Mouse (Mus musculus) lung, adult 2 months (tissue): ENCODE measurements around the gene Eid2. TPM values are rescaled to one million over a fixed set of nuclear protein-coding genes. Genes with fewer than 3 reads are reported as not detected.

ENCODE experiments used
- DNase-seq: peaks from one replicate; pipeline ENCODE4 v3.0.0; 2022
- H3K4me1 ChIP-seq: fragments of 200-500 bp; 2 replicates; pipeline ENCODE4 v1.6.1; 2011; ENCODE audit warnings: low read length; ENCODE audit not compliant: control insufficient read depth, insufficient read depth
- H3K4me3 ChIP-seq: fragments of 200-500 bp; replicated peaks from 2 replicates; pipeline ENCODE3; 2011; ENCODE audit warnings: low read depth, mild to moderate bottlenecking, control low read depth, low read length; ENCODE audit errors: extremely low read depth
- CTCF ChIP-seq: fragments of 200-500 bp; IDR thresholded peaks from 2 replicates; pipeline ENCODE4 v1.5.1; 2011; ENCODE audit warnings: mild to moderate bottlenecking, low read length, control low read depth; ENCODE audit not compliant: insufficient read depth
- POLR2A ChIP-seq: fragments of 200-500 bp; IDR thresholded peaks from 2 replicates; pipeline ENCODE4 v1.6.1; 2011; ENCODE audit warnings: low read depth, mild to moderate bottlenecking, control low read depth, low read length, borderline replicate concordance; ENCODE audit errors: extremely low read depth
- WGBS: fragments of 180-500 bp; shearing (Covaris S2); methylation state at CpG from one replicate; pipeline ENCODE4 v1.1.7; 2018; 5-methylcytosine and 5-hydroxymethylcytosine counted together
- polyA plus RNA-seq: library from polyadenylated mRNA; depleted of rRNA; stranded (reverse); fragments of >200 nt; gene quantifications from 2 replicates; pipeline ENCODE4 v1.2.3, GENCODE M21; 2012

Gene Eid2
- polyA plus RNA-seq, 1 experiment = 5.2 TPM

DNA sequence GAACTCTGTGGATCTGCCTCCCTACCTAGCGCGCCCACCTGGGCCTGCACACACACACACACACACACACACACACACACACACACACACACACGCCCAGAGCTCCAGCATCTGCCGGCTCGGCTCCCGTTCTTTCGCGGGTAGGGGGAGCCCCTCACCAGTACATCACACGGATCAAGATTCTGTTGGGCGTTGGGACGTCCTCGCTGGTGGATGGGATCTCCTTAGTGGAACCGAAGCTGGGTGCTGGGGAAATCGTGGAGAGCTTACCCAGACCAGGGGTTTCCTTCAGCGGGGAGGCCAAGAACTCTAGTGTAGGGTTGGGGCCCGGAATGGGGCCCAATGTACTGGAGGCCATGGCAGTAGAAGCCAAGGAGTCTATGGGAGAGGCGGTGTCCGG lies 22.5 kb downstream of the Eid2 start:
- no peak for TF ChIP-seq CTCF
- TF ChIP-seq POLR2A = no peak
- no peak overlapping the region for H3K4me3 ChIP-seq
- WGBS = 2% methylated on average over 18 of the region's 18 CpGs

DNA sequence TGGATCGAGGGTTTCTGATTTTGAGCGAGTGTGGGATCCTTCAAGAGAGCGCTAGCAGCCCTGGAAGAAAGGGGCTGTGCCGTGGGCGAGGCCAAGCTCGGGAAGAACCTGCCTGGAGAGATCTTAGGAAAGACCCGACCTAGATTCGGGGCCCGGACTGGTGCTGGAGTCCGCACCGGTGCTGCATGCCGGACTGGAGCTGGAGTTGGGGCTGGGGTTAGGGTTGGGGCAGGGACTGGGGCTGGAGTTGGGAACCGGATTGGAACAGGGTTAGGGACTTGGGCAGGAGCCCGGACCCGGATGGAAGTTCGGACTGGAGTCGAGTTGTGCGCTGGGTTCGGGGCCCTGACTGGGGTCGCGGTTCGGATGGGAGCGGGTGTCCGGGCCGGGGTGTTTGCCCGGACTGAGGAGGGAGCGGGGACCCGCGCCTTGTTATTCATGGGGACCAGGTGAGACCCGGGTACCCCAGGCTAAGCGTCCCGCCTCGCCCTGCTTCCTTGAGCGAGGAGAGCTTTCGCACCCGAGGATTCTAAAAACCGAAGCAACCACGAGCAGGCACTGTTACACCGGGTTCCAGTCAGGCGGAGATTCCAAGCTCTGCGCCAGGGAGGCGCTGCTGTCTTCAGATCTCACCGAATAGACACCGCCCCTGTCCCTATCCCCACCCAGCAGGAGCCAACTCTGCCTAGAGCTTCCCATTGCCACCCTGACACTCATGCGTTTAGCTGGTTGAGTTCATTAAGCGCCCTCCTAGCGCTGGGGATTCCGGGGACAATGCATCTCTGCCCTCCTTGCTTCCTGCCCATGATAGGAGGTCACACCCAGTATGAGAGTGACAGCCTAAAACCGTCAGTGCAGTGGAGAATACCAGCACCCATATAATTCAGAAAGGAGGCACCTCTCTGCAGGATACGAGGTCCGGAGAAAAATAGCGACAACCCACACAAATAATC lies 23.2 kb downstream of the Eid2 start, which contains the start of gene Selenov:
Selenov (minus strand) TSS at position 549 of the 953 bp plus-strand sequence.
- DNase-seq = no peak
- H3K4me3 ChIP-seq = no peak within 1 kb of the TSS
- WGBS = 3% methylated on average over 52 of the region's 52 CpGs
- TF ChIP-seq POLR2A = no peak
- no peak for TF ChIP-seq CTCF
- H3K4me1 ChIP-seq = no peaks in the 10 kb centered on the region

More for the DNA sequence above, 22.5 kb downstream of the Eid2 start:
- H3K4me1 ChIP-seq = no peaks in the 10 kb centered on the region
- DNase-seq = no peak

DNA sequence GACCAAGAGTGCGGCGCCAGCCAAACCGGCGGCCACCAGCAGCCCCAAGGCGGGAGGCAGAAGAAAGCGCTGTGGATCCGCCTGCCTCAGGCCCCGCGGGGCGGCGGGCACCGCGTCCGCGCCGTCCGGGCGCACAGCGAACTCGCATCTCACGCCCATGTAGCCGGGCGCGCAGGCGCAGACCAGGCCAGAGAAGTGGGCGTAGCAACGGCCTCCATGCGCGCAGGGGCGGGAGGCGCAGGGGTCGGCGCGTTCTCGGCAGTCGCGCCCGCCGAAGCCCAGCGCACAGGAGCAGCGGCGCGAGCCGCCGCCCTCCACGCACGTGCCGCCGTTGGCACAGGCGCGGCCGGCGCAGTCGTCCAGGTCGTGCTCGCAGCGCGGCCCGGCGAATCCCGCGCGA lies 26.8 kb downstream of the Eid2 start:
- WGBS = 9% methylated on average over 63 of the region's 63 CpGs
- Histone ChIP-seq H3K4me1 (no peaks in the 10 kb centered on the region), H3K4me3 (no peak overlapping the region)
- TF ChIP-seq CTCF (no peak), POLR2A (no peak)
- DNase-seq = no peak

DNA sequence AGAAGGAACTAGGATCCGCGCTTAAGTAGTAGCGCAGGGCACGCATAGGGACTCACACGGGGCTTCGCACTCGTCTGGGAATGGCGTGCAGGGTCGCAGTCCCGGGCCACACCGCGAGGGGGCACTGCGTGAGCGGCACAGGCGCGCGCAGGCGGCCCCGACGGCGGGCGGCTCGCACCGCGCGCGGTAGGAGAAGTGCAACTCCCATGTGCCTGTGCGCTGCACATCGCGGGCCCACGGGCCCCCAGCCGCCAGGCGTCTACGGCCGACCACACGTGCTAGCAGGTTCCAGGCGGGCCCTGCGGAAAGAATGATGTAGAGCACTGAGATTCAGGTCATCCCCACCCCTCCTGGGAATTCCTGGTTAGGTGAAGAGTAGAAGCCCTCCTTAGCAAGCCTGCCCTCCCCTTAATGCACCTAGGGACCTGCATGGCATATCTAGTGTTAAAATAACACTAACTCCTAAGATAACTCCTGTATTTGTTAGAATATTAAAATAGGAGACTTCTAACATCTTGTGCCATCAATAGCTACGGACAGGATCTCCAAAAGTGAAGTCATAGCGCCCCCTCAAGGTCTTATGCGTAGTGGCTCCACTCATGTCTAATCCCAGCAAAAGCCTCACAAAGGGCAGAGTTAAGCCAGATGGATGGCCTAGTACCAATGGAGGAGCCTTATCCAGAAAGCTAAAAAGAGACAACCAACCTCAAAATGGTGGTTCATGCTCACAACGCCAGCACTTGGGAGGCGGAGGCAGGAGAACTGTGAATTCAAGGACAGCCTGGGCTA lies 31.4 kb downstream of the Eid2 start:
- TF ChIP-seq POLR2A (no peak), CTCF (peak; percentile 16; the same call in 1 of the 2 replicates)
- Histone ChIP-seq H3K4me1 (no peaks in the 10 kb centered on the region), H3K4me3 (no peak overlapping the region)
- DNase-seq = no peak
- 32% methylated on average over 43 of the region's 43 CpGs for WGBS

DNA sequence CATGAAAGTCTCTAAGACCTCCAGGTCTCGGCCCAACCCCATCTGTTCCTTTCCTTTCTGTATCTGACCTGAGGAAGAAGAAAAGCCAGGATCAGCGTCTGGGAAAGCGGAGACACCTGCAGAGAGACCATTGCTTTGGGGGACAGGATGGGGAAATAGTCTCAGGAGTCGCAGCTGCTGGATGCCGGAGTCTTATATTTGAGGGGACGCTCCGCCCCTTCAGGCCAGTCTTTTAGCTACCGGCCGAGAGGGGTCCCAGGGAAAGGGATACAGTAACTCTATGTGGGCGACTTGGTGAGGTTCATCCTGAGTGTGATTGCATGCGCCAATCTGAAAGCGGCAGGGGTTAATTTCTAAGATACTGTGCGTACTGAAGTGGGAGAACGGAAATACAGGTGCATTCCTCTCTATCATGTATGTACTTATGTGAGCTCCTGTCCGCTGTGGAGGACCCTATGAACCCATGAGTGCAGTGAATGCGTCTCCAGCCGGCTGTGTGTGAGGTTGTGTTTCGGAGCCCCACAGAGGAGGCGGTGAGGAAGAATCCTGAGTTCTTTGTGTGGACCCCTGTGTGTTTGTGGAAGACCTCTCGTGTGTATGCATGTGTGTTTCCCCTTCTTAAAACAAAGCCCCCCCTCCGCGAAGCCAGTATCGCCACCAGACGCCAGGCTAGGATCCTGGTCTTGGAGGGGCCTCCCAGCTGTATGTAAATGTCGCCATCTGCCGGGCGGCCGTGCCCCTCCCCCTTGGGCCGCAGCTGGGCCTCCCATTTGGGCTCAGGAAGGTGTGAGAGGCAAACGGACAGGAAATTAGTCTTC lies 34.1 kb downstream of the Eid2 start, which contains the start of gene Dll3:
Dll3 (minus strand) TSS at position 623 of the 818 bp plus-strand sequence.
- WGBS = 4% methylated on average over 30 of the region's 30 CpGs
- peak; percentile 35 for DNase-seq
- no peak for TF ChIP-seq CTCF
- no peak for TF ChIP-seq POLR2A
- Histone ChIP-seq H3K4me3 (no peak within 1 kb of the TSS), H3K4me1 (no peaks in the 10 kb centered on the region)

DNA sequence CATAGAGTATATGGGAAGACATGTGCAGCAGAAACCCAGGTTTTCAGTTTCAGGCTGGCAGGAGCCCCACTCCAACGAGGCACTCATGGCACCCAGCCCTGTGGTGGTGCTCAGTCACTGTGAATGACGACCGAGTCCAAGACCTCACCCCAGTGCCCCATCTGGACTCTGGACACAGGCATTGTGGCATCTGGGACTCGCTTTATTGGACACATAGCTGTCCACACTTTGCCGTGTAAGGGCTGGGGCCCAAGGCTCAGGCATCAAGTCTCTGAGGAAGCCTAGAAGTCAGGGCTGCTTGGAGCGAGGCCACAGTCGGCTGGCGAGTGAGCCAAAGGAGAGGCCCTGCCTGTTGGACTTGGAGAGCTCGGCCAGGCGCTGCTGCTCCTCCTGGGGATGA lies 38.0 kb downstream of the Eid2 start:
- 90% methylated on average over 10 of the region's 10 CpGs for WGBS
- TF ChIP-seq POLR2A (no peak), CTCF (no peak)
- no peak for DNase-seq
- Histone ChIP-seq H3K4me3 (no peak overlapping the region), H3K4me1 (no peaks in the 10 kb centered on the region)

DNA sequence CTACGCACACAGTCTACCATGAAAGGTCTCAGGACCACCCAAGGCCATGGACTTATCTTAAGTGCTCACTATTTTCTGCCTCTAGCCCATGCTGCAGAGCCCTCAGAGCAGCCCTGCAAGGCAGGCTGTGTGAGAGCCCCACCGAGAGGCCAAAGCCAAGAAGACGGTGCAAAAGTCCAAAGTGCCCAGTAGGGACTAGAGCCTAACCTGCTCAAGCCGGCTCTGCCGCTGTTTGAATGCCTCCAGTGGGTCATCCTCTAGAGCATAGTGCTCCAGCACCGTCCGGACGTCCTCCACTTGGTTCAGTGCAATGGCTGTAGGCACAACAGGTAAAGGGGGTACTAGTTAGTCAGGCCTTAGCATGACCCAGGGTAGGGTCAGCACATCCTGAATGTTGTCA lies 38.5 kb downstream of the Eid2 start:
- Histone ChIP-seq H3K4me1 (peaks cover 3% of the 10 kb centered on the region; the same call in 1 of the 2 replicates), H3K4me3 (no peak overlapping the region)
- DNase-seq = no peak
- TF ChIP-seq POLR2A (no peak), CTCF (no peak)
- WGBS = 93% methylated on average over 8 of the region's 8 CpGs

DNA sequence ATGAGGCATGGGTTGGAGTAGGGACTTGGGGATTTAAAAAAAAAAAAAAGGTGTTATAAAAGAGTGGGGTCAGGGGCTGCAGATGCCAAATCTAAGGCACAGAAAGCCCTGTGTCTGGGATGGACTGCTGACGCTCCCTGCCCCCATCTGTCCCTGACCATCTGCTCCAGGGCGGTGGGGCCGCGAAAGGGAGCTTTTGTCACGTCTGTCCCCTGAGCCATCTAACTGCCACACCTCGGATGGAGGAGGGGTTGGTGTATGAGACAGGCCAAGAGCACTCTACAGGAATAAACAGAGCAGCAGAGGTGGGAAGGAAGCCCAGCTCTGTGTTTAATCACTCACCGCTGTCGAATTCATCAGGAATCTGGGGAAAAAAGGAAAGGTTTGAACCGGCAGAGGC lies 42.1 kb downstream of the Eid2 start:
- 64% methylated on average over 9 of the region's 9 CpGs for WGBS
- no peak for TF ChIP-seq CTCF
- TF ChIP-seq POLR2A = no peak

DNA sequence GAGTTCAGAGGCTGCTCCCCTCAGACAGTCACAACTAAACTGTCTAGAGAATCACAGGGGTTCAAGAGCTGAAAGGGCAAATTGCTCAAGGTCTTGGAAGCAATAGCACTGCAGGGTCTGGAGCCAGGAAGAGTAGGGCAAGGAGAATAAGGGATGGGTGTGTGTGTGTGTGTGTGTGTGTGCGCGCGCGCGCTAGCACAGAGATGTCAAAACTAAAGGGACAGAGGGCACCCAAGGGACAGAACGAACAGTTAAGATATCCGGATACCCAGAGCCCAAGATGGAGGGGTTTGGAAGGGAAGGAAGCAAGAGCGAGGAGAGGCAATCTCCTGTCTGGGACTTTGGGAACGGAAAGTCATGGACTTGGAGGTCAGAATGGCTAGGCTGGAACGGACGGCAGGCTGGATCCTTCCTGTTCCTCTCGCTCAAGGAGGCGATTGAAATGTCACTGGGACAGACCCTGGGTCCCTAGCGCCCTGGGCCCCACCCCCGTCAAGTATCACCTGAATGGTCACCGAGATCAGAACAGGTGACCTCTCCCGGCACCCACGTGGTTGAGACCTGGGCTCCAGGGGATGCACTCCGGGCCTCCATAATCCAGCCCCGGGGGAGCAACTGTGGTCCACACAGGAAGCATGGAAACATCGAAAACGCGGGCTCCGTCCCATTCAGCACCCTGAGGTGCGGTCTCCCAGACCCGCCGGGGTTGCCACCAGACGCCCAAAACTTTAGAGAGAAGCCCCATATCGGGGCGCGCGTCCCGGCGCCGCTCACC lies 43.7 kb downstream of the Eid2 start:
- Histone ChIP-seq H3K4me3 (peak overlapping the region; percentile 71), H3K4me1 (peaks cover 4% of the 10 kb centered on the region; the same call in 1 of the 2 replicates)
- DNase-seq = no peak
- WGBS = 4% methylated on average over 35 of the region's 35 CpGs
- no peak for TF ChIP-seq POLR2A
- no peak for TF ChIP-seq CTCF

More for the DNA sequence above, 42.1 kb downstream of the Eid2 start:
- Histone ChIP-seq H3K4me1 (peaks cover 4% of the 10 kb centered on the region; the same call in 1 of the 2 replicates), H3K4me3 (no peak overlapping the region)
- DNase-seq = no peak
